Mouse (Mus musculus) embryonic facial prominence, embryonic 11.5 days (tissue): ENCODE measurements around the gene Ptrh1. TPM values are rescaled to one million over a fixed set of nuclear protein-coding genes. Genes with fewer than 3 reads are reported as not detected.

Source experiments
- ATAC-seq: fragments of 200-750 bp; cut with Nextera tagmentation; replicated peaks from 2 replicates; pipeline ENCODE4 v1.8.0; 2017; ENCODE audit warnings: low read depth; ENCODE audit not compliant: insufficient number of reproducible peaks, low FRiP score, low TSS enrichment
- DNase-seq: peaks from one replicate; pipeline ENCODE4 v3.0.0-alpha.2; 2015; ENCODE audit warnings: low spot score
- H3K27ac ChIP-seq: fragments of 300-500 bp; sonication (generic); replicated peaks from 2 replicates; pipeline ENCODE4 v1.5.1; 2014; ENCODE audit warnings: mild to moderate bottlenecking, low read depth, low read length, control low read depth
- H3K27me3 ChIP-seq: fragments of 300-500 bp; sonication (generic); 2 replicates; pipeline ENCODE4 v1.6.1; 2014; ENCODE audit warnings: mild to moderate bottlenecking, low read length, moderate library complexity, mixed read lengths; ENCODE audit not compliant: control insufficient read depth, insufficient read depth
- H3K36me3 ChIP-seq: fragments of 300-500 bp; sonication (generic); replicated peaks from 2 replicates; pipeline ENCODE4 v1.6.1; 2014; ENCODE audit warnings: low read depth, mild to moderate bottlenecking, low read length, moderate library complexity, mixed read lengths; ENCODE audit not compliant: control insufficient read depth, insufficient read depth
- H3K4me1 ChIP-seq: fragments of 300-500 bp; sonication (generic); 2 replicates; pipeline ENCODE4 v1.6.1; 2014; ENCODE audit warnings: low read length, mixed read lengths; ENCODE audit not compliant: control insufficient read depth, insufficient read depth
- H3K4me2 ChIP-seq: fragments of 300-500 bp; sonication (generic); 2 replicates; pipeline ENCODE4 v1.6.1; 2014; ENCODE audit warnings: low read depth, mild to moderate bottlenecking, control low read depth, low read length, moderate library complexity
- H3K4me3 ChIP-seq: fragments of 300-500 bp; sonication (generic); 2 replicates; pipeline ENCODE4 v1.5.1; 2014; ENCODE audit warnings: low read depth, low read length, control low read depth
- H3K9ac ChIP-seq: fragments of 300-500 bp; sonication (generic); replicated peaks from 2 replicates; pipeline ENCODE4 v1.6.1; 2014; ENCODE audit warnings: mild to moderate bottlenecking, control low read depth, low read length
- H3K9me3 ChIP-seq: fragments of 300-500 bp; sonication (generic); replicated peaks from 2 replicates; pipeline ENCODE4 v1.6.1; 2016; ENCODE audit warnings: mild to moderate bottlenecking, low read length, inconsistent platforms, mixed read lengths; ENCODE audit not compliant: control insufficient read depth
- WGBS: fragments of 180-500 bp; shearing (Covaris S2); extraction: QIAGEN DNeasy Blood & Tissue Kit; methylation state at CpG from one replicate; pipeline ENCODE4 v1.1.7; 2014; 5-methylcytosine and 5-hydroxymethylcytosine counted together
- polyA plus RNA-seq: library from polyadenylated mRNA; unstranded; fragments of >200 nt; fragmentation: Nextera tagmentation; extraction: Ambion mirVana; gene quantifications from 2 replicates; pipeline ENCODE4 v1.2.1, GENCODE M21; 2014

Ptrh1 gene
- polyA plus RNA-seq, result 3.8 and 5.7 TPM in 2 replicates

- Histone ChIP-seq H3K4me2 (peak within 1 kb of the TSS; percentile 86), H3K27me3 (no peaks in the 10 kb centered on the region; the same call in 1 of the 2 replicates), H3K36me3 (no peaks in the 10 kb centered on the region), H3K9me3 (no peaks in the 10 kb centered on the region), H3K4me3 (peak within 1 kb of the TSS; percentile 61), H3K4me1 (no peaks in the 10 kb centered on the region; the same call in 1 of the 2 replicates), H3K9ac (peak within 1 kb of the TSS; percentile 58), H3K27ac (no peak within 1 kb of the TSS)
- peak; percentile 91 for ATAC-seq
- DNase-seq, result peak; percentile 98
- WGBS, result under 1% methylated on average over 46 of the region's 46 CpGs
Measured at GRCm38 (mm10) chr2:32775359-32776074, at the start of gene Ptrh1, which contains the start of gene Ttc16. Ptrh1 (plus strand) TSS chr2:32775786. Ttc16 (minus strand) TSS chr2:32775633.

GRCm38 (mm10) chr2:32727435-32727834, 48.2 kb upstream of the Ptrh1 start:
- peaks cover 13% of the 10 kb centered on the region for H3K4me1 ChIP-seq
- ATAC-seq, result peak; percentile 91
- H3K9ac ChIP-seq, result no peak overlapping the region
- peak; percentile 98 for DNase-seq
- peak overlapping the region; percentile 30 for H3K4me3 ChIP-seq
- WGBS, result 0% methylated on average over 16 of the region's 16 CpGs
- H3K27ac ChIP-seq, result no peak overlapping the region
- H3K4me2 ChIP-seq, result peak overlapping the region; percentile 39
- H3K36me3 ChIP-seq, result no peaks in the 10 kb centered on the region
- H3K9me3 ChIP-seq, result no peaks in the 10 kb centered on the region
- no peaks in the 10 kb centered on the region for H3K27me3 ChIP-seq

- Histone ChIP-seq H3K4me3 (peak overlapping the region; percentile 23), H3K4me1 (peaks cover 13% of the 10 kb centered on the region), H3K9ac (peak overlapping the region; percentile 30; the same call in 1 of the 2 replicates), H3K4me2 (peak overlapping the region; percentile 34), H3K27ac (no peak overlapping the region; the same call in 1 of the 2 replicates), H3K36me3 (no peaks in the 10 kb centered on the region), H3K27me3 (no peaks in the 10 kb centered on the region), H3K9me3 (no peaks in the 10 kb centered on the region)
- WGBS, result 46% methylated on average over 7 of the region's 7 CpGs
- no peak for ATAC-seq
- no peak for DNase-seq
Measured at GRCm38 (mm10) chr2:32728463-32728862, 47.1 kb upstream of the Ptrh1 start.

GRCm38 (mm10) chr2:32729547-32729946, 46.0 kb upstream of the Ptrh1 start:
- Histone ChIP-seq H3K27me3 (no peaks in the 10 kb centered on the region), H3K27ac (peak overlapping the region; percentile 52)

GRCm38 (mm10) chr2:32730854-32731253, 44.7 kb upstream of the Ptrh1 start:
- H3K4me2 ChIP-seq, result peak overlapping the region; percentile 35
- peak overlapping the region; percentile 18; the same call in 1 of the 2 replicates for H3K9ac ChIP-seq
- H3K9me3 ChIP-seq, result no peaks in the 10 kb centered on the region
- H3K36me3 ChIP-seq, result no peaks in the 10 kb centered on the region
- DNase-seq (peak; percentile 92), ATAC-seq (peak; percentile 24; the same call in 1 of the 2 replicates)
- peaks cover 16% of the 10 kb centered on the region for H3K4me1 ChIP-seq
- 19% methylated on average over 11 of the region's 11 CpGs for WGBS
- H3K27me3 ChIP-seq, result no peaks in the 10 kb centered on the region
- peak overlapping the region; percentile 77 for H3K27ac ChIP-seq
- no peak overlapping the region for H3K4me3 ChIP-seq

More at GRCm38 (mm10) chr2:32729547-32729946, 46.0 kb upstream of the Ptrh1 start:
- Histone ChIP-seq H3K4me3 (no peak overlapping the region), H3K4me1 (peaks cover 13% of the 10 kb centered on the region), H3K36me3 (no peaks in the 10 kb centered on the region), H3K9ac (no peak overlapping the region; the same call in 1 of the 2 replicates), H3K4me2 (no peak overlapping the region), H3K9me3 (no peaks in the 10 kb centered on the region)
- WGBS, result 49% methylated on average over 4 of the region's 4 CpGs
- DNase-seq, result no peak
- no peak for ATAC-seq

GRCm38 (mm10) chr2:32731911-32732310, 43.7 kb upstream of the Ptrh1 start:
- H3K4me2 ChIP-seq, result no peak overlapping the region
- H3K27ac ChIP-seq, result 0 out of 2 replicates have a peak overlapping the region, but pooled peaks have one; percentile 77
- H3K4me1 ChIP-seq, result peaks cover 16% of the 10 kb centered on the region
- H3K4me3 ChIP-seq, result no peak overlapping the region
- H3K36me3 ChIP-seq, result no peaks in the 10 kb centered on the region
- DNase-seq (no peak), ATAC-seq (no peak)
- H3K27me3 ChIP-seq, result no peaks in the 10 kb centered on the region
- 54% methylated on average over 4 of the region's 4 CpGs for WGBS
- H3K9me3 ChIP-seq, result no peaks in the 10 kb centered on the region
- H3K9ac ChIP-seq, result no peak overlapping the region

GRCm38 (mm10) chr2:32732695-32733094, 42.9 kb upstream of the Ptrh1 start:
- Histone ChIP-seq H3K27ac (no peak overlapping the region), H3K4me3 (no peak overlapping the region), H3K9me3 (no peaks in the 10 kb centered on the region), H3K9ac (no peak overlapping the region), H3K4me1 (peaks cover 16% of the 10 kb centered on the region), H3K4me2 (no peak overlapping the region), H3K27me3 (no peaks in the 10 kb centered on the region), H3K36me3 (no peaks in the 10 kb centered on the region)
- DNase-seq (no peak), ATAC-seq (no peak)
- WGBS, result 64% methylated on average over 6 of the region's 6 CpGs

GRCm38 (mm10) chr2:32734480-32734879, 41.1 kb upstream of the Ptrh1 start:
- no peaks in the 10 kb centered on the region for H3K9me3 ChIP-seq
- H3K4me1 ChIP-seq, result peaks cover 11% of the 10 kb centered on the region
- H3K4me3 ChIP-seq, result no peak overlapping the region
- H3K4me2 ChIP-seq, result no peak overlapping the region
- no peaks in the 10 kb centered on the region for H3K36me3 ChIP-seq
- H3K9ac ChIP-seq, result no peak overlapping the region
- no peaks in the 10 kb centered on the region for H3K27me3 ChIP-seq
- DNase-seq (no peak), ATAC-seq (no peak; the same call in 1 of the 2 replicates)
- no peak overlapping the region for H3K27ac ChIP-seq
- 38% methylated on average over 4 of the region's 4 CpGs for WGBS
